Mouse (Mus musculus): ENCODE results near the gene Larp1b. TPM values are rescaled to one million over a fixed set of nuclear protein-coding genes. Genes with fewer than 3 reads are reported as not detected.

The Larp1b gene
- total and polyA plus RNA-seq, 3 experiments, result 8.7 to 13.7 (median 11.9) TPM

GRCm38 (mm10) chr3:41053334-41053733, 103.7 kb downstream of the Larp1b start:
- no peak for DNase-seq (ENCODE audit: extremely low read depth)
- Histone ChIP-seq H3K27ac (ENCODE audit: insufficient read depth, low read depth) (no peak overlapping the region), H3K27me3 (replicated peaks) (no peaks in the 10 kb centered on the region), H3K9me3 (replicated peaks; ENCODE audit: low read length) (no peaks in the 10 kb centered on the region), H3K36me3 (replicated peaks in 1 of 2; ENCODE audit: control insufficient read depth in 1 of 2, insufficient read depth in 1 of 2, low read length in 1 of 2) (no peaks in the 10 kb centered on the region), H3K4me2 (ENCODE audit: insufficient read depth, low read depth, poor library complexity, severe bottlenecking) (no peak overlapping the region), H3K9ac (ENCODE audit: insufficient read depth, low read depth) (no peak overlapping the region), H3K4me1 (ENCODE audit: control insufficient read depth in 1 of 2, insufficient read depth in 2 of 2) (peaks cover 1 to 7% of the 10 kb centered on the region in 2 experiments; a peak in 3 of 4 replicates), H3K79me2 (replicated peaks; ENCODE audit: control insufficient read depth, extremely low read depth, insufficient read depth, poor library complexity, severe bottlenecking) (no peaks in the 10 kb centered on the region), H3K4me3 (replicated peaks in 1 of 3; ENCODE audit: low read depth in 2 of 3, low read length in 2 of 3, poor library complexity in 1 of 3) (no peak overlapping the region)
- TF ChIP-seq MAX (IDR thresholded peaks at IDR 0.05; ENCODE audit: low read length), result no peak
- TF ChIP-seq ZNF384 (IDR thresholded peaks at IDR 0.05; ENCODE audit: low read depth, low read length), result no peak
- no peak for TF ChIP-seq PAX5 (IDR thresholded peaks at IDR 0.05; ENCODE audit: low read length)
- TF ChIP-seq MYC (IDR thresholded peaks at IDR 0.05; ENCODE audit: low read depth, low read length), result no peak
- no peak for TF ChIP-seq UBTF (IDR thresholded peaks at IDR 0.05; ENCODE audit: low read depth, low read length)
- TF ChIP-seq SMC3 (IDR thresholded peaks at IDR 0.05; ENCODE audit: low read depth, low read length), result no peak
- TF ChIP-seq E2F4 (IDR thresholded peaks at IDR 0.05; ENCODE audit: insufficient replicate concordance, low read depth, low read length), result no peak
- TF ChIP-seq RCOR1 (conservative IDR thresholded peaks at IDR 0.05; ENCODE audit: low read depth, low read length), result no peak
- no peak for TF ChIP-seq IRF4 (IDR thresholded peaks at IDR 0.05; ENCODE audit: low read depth, low read length)
- TF ChIP-seq RAD21 (IDR thresholded peaks at IDR 0.05; ENCODE audit: low read depth, low read length), result no peak
- no peak for TF ChIP-seq KAT2A (IDR thresholded peaks at IDR 0.05; ENCODE audit: insufficient replicate concordance, low read length)
- dilution Hi-C loops (cut with MboI; ENCODE audit: extremely low pct_ligation_motif_present, extremely low pct_unique_long_range_greater_than_20kb, low sequenced_read_pairs) (no loop called here), in situ Hi-C loops (cut with MboI; ENCODE audit: low pct_ligation_motif_present, low pct_unique_long_range_greater_than_20kb, low sequenced_read_pairs) (no loop called here)

- dilution Hi-C loops (cut with MboI; ENCODE audit: extremely low pct_ligation_motif_present, extremely low pct_unique_long_range_greater_than_20kb, low sequenced_read_pairs) (no loop called here), in situ Hi-C loops (cut with MboI; ENCODE audit: low pct_ligation_motif_present, low pct_unique_long_range_greater_than_20kb, low sequenced_read_pairs) (no loop called here)
- no peak for TF ChIP-seq ZC3H11A (IDR thresholded peaks at IDR 0.05; ENCODE audit: low read depth, low read length)
- no peak for TF ChIP-seq ZNF384 (IDR thresholded peaks at IDR 0.05; ENCODE audit: low read depth, low read length)
- no peak for TF ChIP-seq KAT2A (IDR thresholded peaks at IDR 0.05; ENCODE audit: insufficient replicate concordance, low read length)
- no peak for TF ChIP-seq MXI1 (IDR thresholded peaks at IDR 0.05; ENCODE audit: low read depth, low read length)
- TF ChIP-seq CTCF (conservative IDR thresholded peaks at IDR 0.05 in 1 of 2, IDR thresholded peaks at IDR 0.05 in 1 of 2; ENCODE audit: low read depth in 2 of 2, low read length in 2 of 2), result no peak
- TF ChIP-seq UBTF (IDR thresholded peaks at IDR 0.05; ENCODE audit: low read depth, low read length), result no peak
- TF ChIP-seq SIN3A (IDR thresholded peaks at IDR 0.05; ENCODE audit: low read length), result no peak
- H3K27me3 ChIP-seq (replicated peaks), result no peaks in the 10 kb centered on the region
- no peak overlapping the region for H3K4me3 ChIP-seq (replicated peaks in 1 of 3; ENCODE audit: low read depth in 2 of 3, low read length in 2 of 3, poor library complexity in 1 of 3)
- no peaks in the 10 kb centered on the region for H3K79me2 ChIP-seq (replicated peaks; ENCODE audit: control insufficient read depth, extremely low read depth, insufficient read depth, poor library complexity, severe bottlenecking)
- no peak overlapping the region for H3K4me2 ChIP-seq (ENCODE audit: insufficient read depth, low read depth, poor library complexity, severe bottlenecking)
- DNase-seq (ENCODE audit: extremely low read depth), result no peak
- no peak overlapping the region for H3K9ac ChIP-seq (ENCODE audit: insufficient read depth, low read depth)
- H3K27ac ChIP-seq (ENCODE audit: insufficient read depth, low read depth), result no peak overlapping the region
- H3K9me3 ChIP-seq (replicated peaks; ENCODE audit: low read length), result no peaks in the 10 kb centered on the region
- peaks cover 0 to 18% of the 10 kb centered on the region in 2 experiments; a peak in 2 of 4 replicates for H3K4me1 ChIP-seq (ENCODE audit: control insufficient read depth in 1 of 2, insufficient read depth in 2 of 2)
- peaks cover 0 to under 1% of the 10 kb centered on the region in 2 experiments for H3K36me3 ChIP-seq (replicated peaks in 1 of 2; ENCODE audit: control insufficient read depth in 1 of 2, insufficient read depth in 1 of 2, low read length in 1 of 2)
These were observed 108.8 kb downstream of the Larp1b start for GRCm38 (mm10) chr3:41058395-41058794.
